Mouse (Mus musculus) monocyte, adult 2 months (primary cell): ENCODE data around the gene Esr1.
A peak's percentile ranks its signal among the peaks of the same experiment; 100 is the strongest.
"Not testable (repeated sequence)": the region's sequence is repeated elsewhere in the genome, so short reads cannot be mapped to it uniquely, and the experiment has no call there.

Experiments
- DNase-seq, 2 experiments: peaks; one replicate each; pipeline ENCODE4 v3.0.0; 2022; ENCODE audit warnings: low spot score in 2 of 2, low read depth in 1 of 2

The Esr1 gene

GRCm38 (mm10) chr10:4611386-4612155, at the start of gene Esr1:
TSS of gene Esr1 (plus strand) at chr10:4611593.
- DNase-seq, result no peak

- no peak for DNase-seq
These were observed 46.2 kb upstream of the Esr1 start for GRCm38 (mm10) chr10:4565148-4565547.

GRCm38 (mm10) chr10:4570778-4571177, 40.6 kb upstream of the Esr1 start:
- DNase-seq, result no peak

GRCm38 (mm10) chr10:4571304-4571703, 40.1 kb upstream of the Esr1 start:
- no peak for DNase-seq

- no peak for DNase-seq
These were observed 29.5 kb upstream of the Esr1 start for GRCm38 (mm10) chr10:4581905-4582304.

GRCm38 (mm10) chr10:4586691-4587090, 24.7 kb upstream of the Esr1 start:
- no peak for DNase-seq

GRCm38 (mm10) chr10:4589576-4589975, 21.8 kb upstream of the Esr1 start:
- no peak for DNase-seq

- no peak for DNase-seq
These were observed 20.4 kb upstream of the Esr1 start for GRCm38 (mm10) chr10:4590956-4591355.

- DNase-seq, result no peak
These were observed 17.6 kb upstream of the Esr1 start for GRCm38 (mm10) chr10:4593828-4594227.

- no peak for DNase-seq
These were observed 14.2 kb upstream of the Esr1 start for GRCm38 (mm10) chr10:4597211-4597610.

GRCm38 (mm10) chr10:4598244-4598842, 13.1 kb upstream of the Esr1 start:
- DNase-seq, result no peak

- no peak for DNase-seq
These were observed 12.5 kb upstream of the Esr1 start for GRCm38 (mm10) chr10:4598916-4599315.

- DNase-seq, result no peak
These were observed 11.8 kb upstream of the Esr1 start for GRCm38 (mm10) chr10:4599591-4599990.

GRCm38 (mm10) chr10:4600796-4601474, 10.5 kb upstream of the Esr1 start:
- DNase-seq, result no peak

GRCm38 (mm10) chr10:4601612-4602011, 9.8 kb upstream of the Esr1 start:
- DNase-seq, result not testable (repeated sequence)

- DNase-seq, result no peak
These were observed 8.9 kb upstream of the Esr1 start for GRCm38 (mm10) chr10:4602466-4602865.

- no peak for DNase-seq
These were observed 6.7 kb upstream of the Esr1 start for GRCm38 (mm10) chr10:4604527-4605209.

GRCm38 (mm10) chr10:4610234-4610633, 1.2 kb upstream of the Esr1 start:
- DNase-seq, result no peak

GRCm38 (mm10) chr10:4612313-4613036, 1.1 kb downstream of the Esr1 start:
- DNase-seq, result peak in 1 of 2 experiments; percentile 14

- DNase-seq, result no peak
These were observed 6.6 kb downstream of the Esr1 start for GRCm38 (mm10) chr10:4618026-4618425.

GRCm38 (mm10) chr10:4618686-4619085, 7.3 kb downstream of the Esr1 start:
- no peak for DNase-seq
